Mouse (Mus musculus) gonadal fat pad, adult 2 months (tissue): Measurements from ENCODE around the gene Nub1. TPM values are rescaled to one million over a fixed set of nuclear protein-coding genes. Genes with fewer than 3 reads are reported as not detected.
"Not testable (repeated sequence)": the region's sequence is repeated elsewhere in the genome, so short reads cannot be mapped to it uniquely, and the experiment has no call there.

Experiments used
- DNase-seq: peaks from one replicate; pipeline ENCODE4 v3.0.0-alpha.2; 2012; ENCODE audit warnings: low read depth
- polyA plus RNA-seq: library from polyadenylated mRNA; depleted of rRNA; stranded (reverse); fragments of >200 nt; gene quantifications from 2 replicates; pipeline ENCODE4 v1.2.3, GENCODE M21; 2012; rRNA removed

Nub1 gene
- polyA plus RNA-seq: 46.1 and 51.0 TPM in 2 replicates

- DNase-seq: peak; percentile 94
Observed at GRCm38 (mm10) chr5:24685366-24686093, at the start of gene Nub1. Gene Nub1 (plus strand): TSS chr5:24685532.

- DNase-seq: no peak
Observed at GRCm38 (mm10) chr5:24636987-24637386, 48.3 kb upstream of the Nub1 start.

GRCm38 (mm10) chr5:24638131-24638530 is 47.2 kb upstream of the Nub1 start:
- no peak for DNase-seq

DNA sequence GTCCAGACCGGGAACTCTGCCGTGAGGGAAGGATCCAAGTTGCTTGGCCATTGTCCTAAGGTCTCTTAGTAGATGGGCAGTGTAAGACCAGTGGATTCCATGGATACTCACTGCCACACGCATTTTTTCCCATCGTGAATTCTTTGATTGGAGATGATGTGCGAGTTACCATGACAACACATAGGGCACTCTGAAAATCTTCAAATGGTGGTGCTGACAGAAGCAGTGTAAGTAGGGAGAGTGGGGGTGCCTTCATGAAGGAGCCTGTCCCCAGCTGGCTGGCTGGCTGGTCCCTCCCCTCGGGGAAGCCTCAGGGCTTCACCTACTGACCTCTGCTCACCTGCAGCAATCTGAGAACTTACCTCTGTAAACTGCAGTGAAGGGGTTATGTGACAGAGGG is 46.3 kb upstream of the Nub1 start:
- no peak for DNase-seq

DNA sequence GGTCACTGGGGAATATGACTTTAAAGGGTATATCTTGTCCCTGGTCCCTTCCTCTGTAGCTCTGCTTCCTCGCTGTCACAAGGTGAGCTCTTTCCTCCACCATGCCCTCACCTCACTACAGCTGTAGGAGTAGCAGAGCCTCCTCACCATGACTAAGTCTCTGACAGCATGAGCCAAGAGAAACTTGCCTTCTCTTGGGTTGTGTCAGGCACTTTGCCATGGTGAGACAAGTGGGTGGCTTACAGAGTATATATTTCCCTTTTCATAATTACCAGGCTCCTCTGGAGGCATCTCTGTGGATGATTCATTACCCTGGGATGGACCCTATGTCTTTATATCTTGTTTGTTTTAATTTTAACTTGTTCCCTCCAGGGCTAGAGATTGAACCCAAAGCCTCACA is 39.9 kb upstream of the Nub1 start:
- DNase-seq: peak; percentile 45

GRCm38 (mm10) chr5:24649231-24649630 is 36.1 kb upstream of the Nub1 start:
- no peak for DNase-seq

- DNase-seq: no peak
Observed at GRCm38 (mm10) chr5:24649701-24650100, 35.6 kb upstream of the Nub1 start.

DNA sequence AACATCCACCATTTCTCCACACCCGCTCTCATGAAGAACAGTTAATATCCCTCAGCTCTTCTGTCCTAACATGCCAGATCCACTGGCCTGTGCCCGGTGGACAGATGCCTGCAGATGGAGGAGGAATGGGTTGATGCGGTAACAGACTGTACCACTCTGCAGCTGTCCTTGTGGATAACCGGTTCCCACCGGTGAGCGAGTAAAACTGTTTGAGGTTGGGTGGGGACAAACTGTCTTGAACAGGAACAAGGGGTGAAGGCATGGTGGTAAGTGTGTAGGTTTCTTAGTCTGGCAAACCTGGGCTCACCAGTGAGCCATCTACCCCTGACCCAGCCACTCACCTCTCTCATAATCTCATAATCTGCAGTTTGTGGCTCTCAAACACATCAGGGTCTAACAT is 34.0 kb upstream of the Nub1 start:
- no peak for DNase-seq

GRCm38 (mm10) chr5:24651768-24652752 is 33.3 kb upstream of the Nub1 start:
- DNase-seq: no peak

GRCm38 (mm10) chr5:24652780-24653179 is 32.6 kb upstream of the Nub1 start:
- no peak for DNase-seq

- DNase-seq: no peak
Observed at GRCm38 (mm10) chr5:24654491-24654890, 30.8 kb upstream of the Nub1 start.

GRCm38 (mm10) chr5:24657113-24657512 is 28.2 kb upstream of the Nub1 start:
- DNase-seq: no peak

DNA sequence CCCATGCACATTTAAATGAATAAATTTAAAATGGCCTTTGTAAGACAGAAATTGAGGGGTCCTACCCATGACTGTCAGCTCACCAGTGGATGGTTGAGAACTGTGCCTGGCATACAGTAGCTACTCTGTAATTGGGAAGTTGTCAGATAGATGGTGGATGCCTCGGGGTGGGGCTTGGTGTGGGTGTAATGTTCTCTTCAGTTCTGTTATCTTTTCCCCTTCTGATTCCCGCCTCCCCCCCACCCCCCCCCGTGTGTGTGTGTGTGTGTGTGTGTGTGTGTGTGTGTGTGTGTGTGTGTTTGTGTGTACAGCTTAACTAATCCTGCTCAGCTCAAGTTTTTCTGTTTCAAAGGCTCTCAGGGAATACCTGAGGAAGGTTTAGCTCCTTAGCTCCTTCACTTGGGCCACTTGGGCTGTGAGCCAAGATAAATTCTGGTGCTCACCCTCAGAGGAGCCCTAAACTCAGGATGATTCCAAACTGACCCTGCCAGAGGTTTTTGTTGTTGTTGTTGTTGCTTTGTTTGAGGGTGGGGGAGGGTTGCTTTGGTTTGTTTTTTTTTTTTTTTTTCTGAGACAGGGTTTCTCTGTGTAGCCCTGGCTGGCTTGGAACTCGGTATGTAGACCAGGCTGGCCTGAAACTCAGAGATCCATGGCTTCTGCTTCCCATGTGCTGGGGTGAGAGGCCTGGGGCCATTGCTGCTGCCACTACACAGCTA is 25.5 kb upstream of the Nub1 start:
- DNase-seq: no peak

DNA sequence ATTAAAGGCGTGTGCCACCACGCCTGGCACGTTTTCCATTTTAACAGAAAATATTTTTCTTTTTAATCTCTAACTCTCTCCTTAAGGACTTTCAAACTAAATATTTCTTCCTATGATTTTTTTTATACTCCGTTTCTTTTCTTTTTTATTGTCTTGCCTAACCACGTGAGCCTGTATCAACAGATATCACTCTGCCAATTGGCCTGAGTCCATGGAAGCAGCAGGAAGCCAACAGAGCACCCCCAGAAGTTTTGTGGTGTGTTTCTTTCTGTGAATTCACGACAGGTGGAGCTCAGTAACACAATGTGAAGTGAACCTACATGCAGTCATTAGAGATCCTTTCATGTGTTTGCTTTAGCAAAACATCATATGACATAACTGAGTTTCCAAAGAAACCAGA is 23.9 kb upstream of the Nub1 start:
- DNase-seq: no peak

- no peak for DNase-seq
Observed at GRCm38 (mm10) chr5:24674238-24674637, 11.1 kb upstream of the Nub1 start.

DNA sequence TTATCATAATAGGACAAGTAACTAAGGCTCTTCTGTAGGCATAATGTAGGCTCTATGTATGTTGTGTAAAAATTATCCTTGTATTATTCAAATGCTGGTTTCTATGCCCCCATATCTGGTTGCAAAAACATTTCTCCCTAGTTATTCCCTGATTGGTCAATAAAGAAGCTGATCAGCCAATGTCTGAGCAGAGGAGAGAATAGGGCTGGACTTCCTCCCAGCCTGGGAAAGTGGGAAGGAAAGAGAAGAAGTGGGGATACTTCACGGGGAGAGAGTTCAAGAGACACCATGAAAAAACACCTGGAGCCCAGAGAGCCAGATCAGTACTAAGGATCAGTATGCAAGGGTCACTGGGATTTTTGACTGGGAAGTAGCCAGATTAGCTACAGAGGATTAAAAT is 3.9 kb upstream of the Nub1 start:
- no peak for DNase-seq

GRCm38 (mm10) chr5:24684578-24685365 is 560 bp upstream of the Nub1 start:
- no peak for DNase-seq

GRCm38 (mm10) chr5:24686176-24686575 is 844 bp downstream of the Nub1 start:
- DNase-seq: no peak

DNA sequence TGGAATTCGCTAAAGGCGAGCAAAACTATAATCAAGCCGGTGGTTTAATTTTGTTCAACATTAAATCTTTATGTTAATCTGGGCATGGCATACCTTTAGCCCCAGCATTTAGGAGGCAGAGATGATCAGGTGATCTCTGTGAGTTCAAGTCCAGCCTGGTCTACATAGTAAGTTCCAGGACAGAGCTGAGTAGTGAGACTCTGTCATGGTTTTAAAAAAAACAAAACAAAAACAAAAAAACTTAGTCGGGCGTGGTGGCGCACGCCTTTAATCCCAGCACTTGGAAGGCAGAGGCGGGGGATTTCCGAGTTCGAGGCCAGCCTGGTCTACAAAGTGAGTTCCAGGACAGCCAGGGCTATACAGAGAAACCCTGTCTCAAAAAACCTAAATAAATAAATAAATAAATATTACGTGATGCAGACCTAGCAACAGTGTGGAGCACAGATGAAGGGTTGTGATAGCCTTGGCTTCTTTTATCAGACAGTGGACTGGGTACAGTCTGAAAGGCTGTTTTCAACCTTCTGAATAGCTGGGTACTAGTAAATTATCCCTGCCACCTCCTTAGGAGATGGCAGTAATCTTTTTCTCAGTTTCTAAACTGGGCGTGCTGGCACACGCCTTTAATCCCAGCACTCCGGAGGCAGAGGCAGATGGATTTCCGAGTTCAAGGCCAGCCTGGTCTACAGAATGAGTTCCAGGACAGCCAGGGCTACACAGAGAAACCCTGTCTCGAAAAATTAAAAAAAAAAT is 1.5 kb downstream of the Nub1 start:
- not testable (repeated sequence) for DNase-seq

GRCm38 (mm10) chr5:24687696-24688095 is 2.4 kb downstream of the Nub1 start:
- DNase-seq: no peak

DNA sequence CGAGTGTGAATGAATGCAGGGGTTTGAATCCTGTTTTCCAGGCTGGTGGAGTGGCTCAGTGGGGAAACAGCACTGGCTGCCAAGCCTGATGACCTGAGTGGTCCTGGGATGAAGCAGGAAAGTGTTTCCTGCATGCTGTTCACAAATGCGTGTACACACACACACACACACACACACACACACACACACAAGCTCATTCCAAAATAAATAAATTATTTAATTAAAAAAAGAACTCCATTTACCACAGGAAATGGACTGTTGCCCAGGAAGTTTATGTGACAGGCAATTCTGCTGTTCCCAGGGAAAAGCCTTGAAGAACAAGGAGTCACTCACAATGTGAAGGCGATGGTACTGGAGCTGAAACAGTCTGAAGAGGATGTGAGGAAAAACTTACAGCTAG is 11.4 kb downstream of the Nub1 start:
- no peak for DNase-seq
